Mouse (Mus musculus): Measurements from ENCODE around the gene Ttll10.

DNA sequence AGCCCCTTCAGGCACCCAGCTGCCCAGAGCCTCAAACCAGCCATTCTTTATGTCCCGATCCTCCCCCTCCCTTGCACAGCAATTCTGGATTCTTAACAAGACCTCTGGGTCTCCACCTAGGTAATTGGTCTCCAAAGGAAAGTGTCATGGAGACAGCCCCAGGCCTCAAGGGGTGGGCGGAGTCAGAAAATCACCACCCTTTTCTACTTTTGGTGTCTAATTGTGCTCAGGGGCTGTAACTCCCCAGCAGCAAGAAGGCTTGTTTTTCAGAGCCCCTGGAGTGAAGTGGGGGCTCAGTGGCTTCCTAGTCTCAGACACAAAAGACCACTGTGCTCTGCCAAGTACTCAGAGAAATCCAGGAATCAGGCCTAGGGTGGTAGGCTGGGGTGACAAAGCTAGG, 11.5 kb upstream of the Ttll10 start:
- TF ChIP-seq CTCF (IDR thresholded peaks at IDR 0.05; ENCODE audit: extremely low read depth, insufficient read depth, insufficient read length, insufficient replicate concordance) (no peak), POLR2A (IDR thresholded peaks at IDR 0.05; ENCODE audit: low read depth, low read length) (no peak)
